Mouse (Mus musculus) stomach, embryonic 15.5 days (tissue): ENCODE data around the gene 2210407C18Rik. TPM values are rescaled to one million over a fixed set of nuclear protein-coding genes. Genes with fewer than 3 reads are reported as not detected.

ENCODE experiments used
- ATAC-seq: fragments of 200-750 bp; cut with Nextera tagmentation; 2 replicates; pipeline ENCODE4 v1.8.0; 2017; ENCODE audit warnings: low read depth, moderate number of reproducible peaks, moderate TSS enrichment; ENCODE audit not compliant: insufficient read depth, low FRiP score
- H3K27ac ChIP-seq: fragments of 300-500 bp; sonication (generic); 2 replicates; pipeline ENCODE4 v1.5.1; 2015; ENCODE audit warnings: mild to moderate bottlenecking, inconsistent platforms
- H3K27me3 ChIP-seq: fragments of 300-500 bp; sonication (generic); replicated peaks from 2 replicates; pipeline ENCODE4 v1.6.1; 2015; ENCODE audit warnings: inconsistent platforms
- H3K36me3 ChIP-seq: fragments of 300-500 bp; sonication (generic); 2 replicates; pipeline ENCODE4 v1.6.1; 2015; ENCODE audit warnings: inconsistent platforms
- H3K4me1 ChIP-seq: fragments of 300-500 bp; sonication (generic); 2 replicates; pipeline ENCODE4 v1.6.1; 2015; ENCODE audit warnings: inconsistent platforms
- H3K4me2 ChIP-seq: fragments of 300-500 bp; sonication (generic); 2 replicates; pipeline ENCODE4 v1.6.1; 2015; ENCODE audit warnings: mild to moderate bottlenecking, inconsistent platforms
- H3K4me3 ChIP-seq: fragments of 300-500 bp; sonication (generic); replicated peaks from 2 replicates; pipeline ENCODE4 v1.5.1; 2015; ENCODE audit warnings: inconsistent platforms
- H3K9ac ChIP-seq: fragments of 300-500 bp; sonication (generic); 2 replicates; pipeline ENCODE4 v1.6.1; 2015; ENCODE audit warnings: inconsistent platforms
- H3K9me3 ChIP-seq: fragments of 300-500 bp; sonication (generic); 2 replicates; pipeline ENCODE4 v1.6.1; 2016; ENCODE audit warnings: inconsistent platforms
- WGBS: fragments of 180-500 bp; shearing (Covaris S2); methylation state at CpG from one replicate; pipeline ENCODE4 v1.1.7; 2015; 5-methylcytosine and 5-hydroxymethylcytosine counted together
- polyA plus RNA-seq: library from polyadenylated mRNA; unstranded; fragments of >200 nt; fragmentation: Nextera tagmentation; extraction: Ambion mirVana; gene quantifications from 2 replicates; pipeline ENCODE4 v1.2.1, GENCODE M21; 2015

2210407C18Rik gene
- polyA plus RNA-seq, 1 experiment from 2014 or later: 2.3 TPM

DNA sequence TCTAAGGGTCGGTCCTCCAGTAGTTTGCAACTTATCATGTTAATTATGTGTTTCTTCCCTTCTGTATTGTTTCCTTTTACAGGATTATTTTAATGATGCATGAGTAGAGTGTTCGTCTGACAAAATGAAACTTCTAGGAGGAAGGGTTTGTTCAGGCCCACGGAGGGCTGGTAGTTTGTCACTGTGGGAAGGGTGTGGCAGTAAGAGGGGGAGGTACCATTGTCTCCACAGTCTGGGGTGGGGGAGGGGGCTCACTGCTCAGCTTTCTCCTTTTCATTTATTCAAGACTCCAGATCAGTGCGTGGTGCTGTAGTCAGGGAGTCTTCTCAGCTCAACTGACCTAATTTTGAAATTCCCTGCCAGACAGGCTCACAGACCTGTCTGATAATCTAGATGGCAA lies 10.3 kb upstream of the 2210407C18Rik start:
- Histone ChIP-seq H3K9ac (no peak overlapping the region), H3K9me3 (no peaks in the 10 kb centered on the region), H3K36me3 (no peaks in the 10 kb centered on the region), H3K4me1 (no peaks in the 10 kb centered on the region), H3K27me3 (no peaks in the 10 kb centered on the region), H3K4me2 (no peak overlapping the region), H3K27ac (no peak overlapping the region), H3K4me3 (no peak overlapping the region)
- no peak for ATAC-seq
- 47% methylated on average over 4 of the region's 4 CpGs for WGBS

GRCm38 (mm10) chr11:58618793-58619192 lies 2.9 kb upstream of the 2210407C18Rik start:
- peak overlapping the region; percentile 37; the same call in 1 of the 2 replicates for H3K27ac ChIP-seq
- 69% methylated on average over 6 of the region's 6 CpGs for WGBS
- ATAC-seq: peak; percentile 70; the same call in 1 of the 2 replicates
- H3K4me3 ChIP-seq: no peak overlapping the region
- no peak overlapping the region for H3K9ac ChIP-seq
- no peaks in the 10 kb centered on the region for H3K27me3 ChIP-seq
- no peaks in the 10 kb centered on the region for H3K36me3 ChIP-seq
- no peaks in the 10 kb centered on the region; the same call in 1 of the 2 replicates for H3K4me1 ChIP-seq
- H3K9me3 ChIP-seq: no peaks in the 10 kb centered on the region
- no peak overlapping the region for H3K4me2 ChIP-seq

DNA sequence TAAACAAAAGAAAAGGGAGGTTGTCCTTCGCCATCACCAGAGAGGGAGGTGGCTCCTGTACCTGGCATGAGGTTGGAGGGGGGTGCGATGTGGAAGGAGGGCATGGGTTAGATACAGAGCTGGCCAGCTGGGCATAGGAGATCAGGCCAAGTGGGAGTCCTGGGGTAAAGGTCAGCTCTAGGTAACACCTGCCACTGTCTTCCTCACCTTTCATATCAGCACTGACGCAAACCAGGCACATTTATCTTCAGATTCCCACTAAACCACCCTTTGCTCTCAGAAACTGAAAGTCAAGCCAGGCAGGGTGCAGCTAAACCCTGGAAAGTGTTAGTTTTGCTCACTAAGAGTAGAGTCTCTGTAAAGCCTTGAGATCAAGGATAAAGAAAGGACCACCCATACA lies 2.5 kb upstream of the 2210407C18Rik start:
- Histone ChIP-seq H3K4me2 (no peak overlapping the region), H3K27me3 (no peaks in the 10 kb centered on the region), H3K36me3 (no peaks in the 10 kb centered on the region), H3K27ac (peak overlapping the region; percentile 37; the same call in 1 of the 2 replicates), H3K4me3 (no peak overlapping the region), H3K9me3 (no peaks in the 10 kb centered on the region), H3K9ac (no peak overlapping the region), H3K4me1 (no peaks in the 10 kb centered on the region; the same call in 1 of the 2 replicates)
- WGBS: 40% methylated on average over 3 of the region's 3 CpGs
- peak; percentile 58 for ATAC-seq

- H3K9ac ChIP-seq: no peak overlapping the region
- H3K4me3 ChIP-seq: no peak overlapping the region
- no peaks in the 10 kb centered on the region; the same call in 1 of the 2 replicates for H3K4me1 ChIP-seq
- H3K4me2 ChIP-seq: no peak overlapping the region
- no peaks in the 10 kb centered on the region for H3K36me3 ChIP-seq
- H3K27ac ChIP-seq: no peak overlapping the region
- no peaks in the 10 kb centered on the region for H3K27me3 ChIP-seq
- no peaks in the 10 kb centered on the region for H3K9me3 ChIP-seq
- ATAC-seq: no peak; the same call in 1 of the 2 replicates
Observed at GRCm38 (mm10) chr11:58614526-58614925, 1.3 kb downstream of the 2210407C18Rik start.

- H3K4me1 ChIP-seq: no peaks in the 10 kb centered on the region; the same call in 1 of the 2 replicates
- ATAC-seq: no peak
- WGBS: 58% methylated on average over 3 of the region's 3 CpGs
- no peak overlapping the region for H3K4me2 ChIP-seq
- no peak overlapping the region for H3K27ac ChIP-seq
- no peak overlapping the region for H3K9ac ChIP-seq
- H3K9me3 ChIP-seq: no peaks in the 10 kb centered on the region
- H3K4me3 ChIP-seq: no peak overlapping the region
- H3K27me3 ChIP-seq: no peaks in the 10 kb centered on the region
- H3K36me3 ChIP-seq: no peaks in the 10 kb centered on the region
Observed at GRCm38 (mm10) chr11:58613359-58613758, 2.5 kb downstream of the 2210407C18Rik start.

GRCm38 (mm10) chr11:58607030-58607429 lies 8.8 kb downstream of the 2210407C18Rik start:
- Histone ChIP-seq H3K9ac (no peak overlapping the region), H3K36me3 (no peaks in the 10 kb centered on the region), H3K27me3 (no peaks in the 10 kb centered on the region), H3K4me3 (no peak overlapping the region), H3K4me2 (no peak overlapping the region), H3K27ac (no peak overlapping the region), H3K4me1 (no peaks in the 10 kb centered on the region), H3K9me3 (no peaks in the 10 kb centered on the region)
- no peak for ATAC-seq
- 78% methylated on average over 6 of the region's 6 CpGs for WGBS

GRCm38 (mm10) chr11:58606177-58606919 lies 9.5 kb downstream of the 2210407C18Rik start:
- H3K27ac ChIP-seq: no peak overlapping the region
- H3K4me2 ChIP-seq: no peak overlapping the region
- ATAC-seq: 0 out of 2 replicates have a peak, but pooled peaks have one; percentile 47
- no peak overlapping the region for H3K9ac ChIP-seq
- 75% methylated on average over 12 of the region's 12 CpGs for WGBS
- no peaks in the 10 kb centered on the region for H3K9me3 ChIP-seq
- no peak overlapping the region for H3K4me3 ChIP-seq
- H3K4me1 ChIP-seq: no peaks in the 10 kb centered on the region
- H3K36me3 ChIP-seq: no peaks in the 10 kb centered on the region
- H3K27me3 ChIP-seq: no peaks in the 10 kb centered on the region

DNA sequence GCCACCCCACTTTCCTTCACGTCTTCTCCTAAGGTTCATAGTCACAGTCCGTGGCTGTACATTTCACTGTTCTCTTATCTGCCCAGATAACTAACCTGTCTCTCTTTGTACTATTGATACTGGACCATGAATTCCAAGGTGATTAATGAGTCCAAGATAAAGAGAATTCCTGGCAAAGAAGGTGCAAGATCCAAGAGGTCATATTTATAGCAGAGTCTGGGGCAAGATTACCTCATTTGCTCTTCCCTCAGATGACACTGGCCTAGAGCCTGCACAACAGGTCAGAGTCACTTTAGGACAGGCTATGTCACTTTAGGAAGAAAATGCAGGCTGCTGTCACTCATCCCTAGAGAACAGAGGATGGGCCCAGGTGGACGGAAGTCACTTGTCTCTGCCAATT lies 10.6 kb downstream of the 2210407C18Rik start:
- Histone ChIP-seq H3K4me2 (no peak overlapping the region), H3K4me3 (no peak overlapping the region), H3K27ac (no peak overlapping the region), H3K9me3 (no peaks in the 10 kb centered on the region), H3K36me3 (no peaks in the 10 kb centered on the region), H3K9ac (no peak overlapping the region), H3K27me3 (no peaks in the 10 kb centered on the region), H3K4me1 (no peaks in the 10 kb centered on the region)
- 58% methylated on average over 3 of the region's 3 CpGs for WGBS
- no peak for ATAC-seq

GRCm38 (mm10) chr11:58604688-58605087 lies 11.2 kb downstream of the 2210407C18Rik start:
- H3K27ac ChIP-seq: no peak overlapping the region
- no peak for ATAC-seq
- no peaks in the 10 kb centered on the region for H3K36me3 ChIP-seq
- no peak overlapping the region for H3K4me2 ChIP-seq
- no peaks in the 10 kb centered on the region for H3K27me3 ChIP-seq
- H3K9me3 ChIP-seq: no peaks in the 10 kb centered on the region
- H3K9ac ChIP-seq: no peak overlapping the region
- no peak overlapping the region for H3K4me3 ChIP-seq
- no peaks in the 10 kb centered on the region for H3K4me1 ChIP-seq
- 50% methylated on average over 2 of the region's 2 CpGs for WGBS

- no peak overlapping the region for H3K4me2 ChIP-seq
- no peak overlapping the region for H3K9ac ChIP-seq
- H3K4me3 ChIP-seq: no peak overlapping the region
- no peaks in the 10 kb centered on the region for H3K27me3 ChIP-seq
- H3K36me3 ChIP-seq: no peaks in the 10 kb centered on the region
- H3K9me3 ChIP-seq: no peaks in the 10 kb centered on the region
- no peak overlapping the region for H3K27ac ChIP-seq
- H3K4me1 ChIP-seq: no peaks in the 10 kb centered on the region
- no peak for ATAC-seq
- WGBS: 54% methylated on average over 6 of the region's 6 CpGs
Observed at GRCm38 (mm10) chr11:58602800-58603560, 12.9 kb downstream of the 2210407C18Rik start.

DNA sequence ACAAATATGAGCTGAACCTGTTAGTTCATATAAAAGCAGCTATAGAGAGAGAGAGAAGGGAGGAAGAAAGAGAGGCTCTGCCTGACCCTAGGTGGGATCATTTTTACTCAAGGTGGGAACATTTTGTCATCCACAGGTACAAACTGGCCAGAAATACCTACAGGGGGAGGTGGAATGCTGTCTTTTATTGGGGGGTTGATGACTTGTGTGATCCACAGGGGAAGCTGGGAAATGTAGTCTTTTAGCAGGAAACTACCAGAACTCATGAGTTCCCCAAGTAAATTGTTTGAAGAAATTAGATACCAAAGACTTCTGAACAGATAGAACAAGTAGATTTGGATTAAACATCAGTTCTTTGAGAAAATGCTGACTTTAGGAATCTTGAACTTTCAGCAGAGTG lies 13.8 kb downstream of the 2210407C18Rik start:
- no peaks in the 10 kb centered on the region for H3K36me3 ChIP-seq
- no peak overlapping the region for H3K4me3 ChIP-seq
- no peak overlapping the region for H3K4me2 ChIP-seq
- no peaks in the 10 kb centered on the region for H3K4me1 ChIP-seq
- no peaks in the 10 kb centered on the region for H3K27me3 ChIP-seq
- H3K9me3 ChIP-seq: no peaks in the 10 kb centered on the region
- H3K9ac ChIP-seq: no peak overlapping the region
- no peak for ATAC-seq
- H3K27ac ChIP-seq: no peak overlapping the region

DNA sequence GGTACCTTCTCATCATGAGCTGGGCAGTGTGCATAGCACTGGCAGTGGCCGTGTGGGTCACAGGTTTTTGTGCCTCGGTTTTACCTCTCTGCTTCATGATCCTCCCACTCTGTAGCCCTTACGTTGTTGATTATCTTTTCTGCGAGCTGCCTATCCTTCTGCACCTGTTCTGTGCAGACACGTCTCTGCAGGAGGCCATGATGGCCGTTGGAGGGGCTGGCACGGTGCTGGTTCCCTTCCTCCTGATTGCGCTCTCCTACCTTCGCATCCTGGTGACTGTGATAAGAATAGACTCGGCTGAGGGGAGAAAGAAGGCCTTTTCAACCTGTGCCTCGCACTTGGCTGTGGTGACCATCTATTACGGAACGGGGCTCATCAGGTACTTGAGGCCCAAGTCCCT lies 18.0 kb downstream of the 2210407C18Rik start:
- Histone ChIP-seq H3K9ac (no peak overlapping the region), H3K27ac (no peak overlapping the region), H3K4me2 (no peak overlapping the region), H3K4me3 (no peak overlapping the region), H3K9me3 (no peaks in the 10 kb centered on the region), H3K36me3 (no peaks in the 10 kb centered on the region), H3K4me1 (no peaks in the 10 kb centered on the region), H3K27me3 (no peaks in the 10 kb centered on the region)
- no peak for ATAC-seq
- WGBS: 86% methylated on average over 13 of the region's 13 CpGs
